Mouse (Mus musculus) thymus, postnatal 0 days (tissue): ENCODE results near the gene Tmx2. TPM values are rescaled to one million over a fixed set of nuclear protein-coding genes. Genes with fewer than 3 reads are reported as not detected.
A peak's percentile ranks its signal among the peaks of the same experiment; 100 is the strongest.
"Not testable (repeated sequence)": the region's sequence is repeated elsewhere in the genome, so short reads cannot be mapped to it uniquely, and the experiment has no call there.

Source experiments
- DNase-seq: peaks from one replicate; pipeline ENCODE4 v3.0.0-alpha.2; 2015; ENCODE audit warnings: low spot score
- polyA plus RNA-seq: library from polyadenylated mRNA; unstranded; fragments of >200 nt; fragmentation: Nextera tagmentation; extraction: Ambion mirVana; gene quantifications from 2 replicates; pipeline ENCODE4 v1.2.1, GENCODE M21; 2015

Tmx2 gene
- polyA plus RNA-seq, 1 experiment from 2014 or later, result 74.9 TPM

DNA sequence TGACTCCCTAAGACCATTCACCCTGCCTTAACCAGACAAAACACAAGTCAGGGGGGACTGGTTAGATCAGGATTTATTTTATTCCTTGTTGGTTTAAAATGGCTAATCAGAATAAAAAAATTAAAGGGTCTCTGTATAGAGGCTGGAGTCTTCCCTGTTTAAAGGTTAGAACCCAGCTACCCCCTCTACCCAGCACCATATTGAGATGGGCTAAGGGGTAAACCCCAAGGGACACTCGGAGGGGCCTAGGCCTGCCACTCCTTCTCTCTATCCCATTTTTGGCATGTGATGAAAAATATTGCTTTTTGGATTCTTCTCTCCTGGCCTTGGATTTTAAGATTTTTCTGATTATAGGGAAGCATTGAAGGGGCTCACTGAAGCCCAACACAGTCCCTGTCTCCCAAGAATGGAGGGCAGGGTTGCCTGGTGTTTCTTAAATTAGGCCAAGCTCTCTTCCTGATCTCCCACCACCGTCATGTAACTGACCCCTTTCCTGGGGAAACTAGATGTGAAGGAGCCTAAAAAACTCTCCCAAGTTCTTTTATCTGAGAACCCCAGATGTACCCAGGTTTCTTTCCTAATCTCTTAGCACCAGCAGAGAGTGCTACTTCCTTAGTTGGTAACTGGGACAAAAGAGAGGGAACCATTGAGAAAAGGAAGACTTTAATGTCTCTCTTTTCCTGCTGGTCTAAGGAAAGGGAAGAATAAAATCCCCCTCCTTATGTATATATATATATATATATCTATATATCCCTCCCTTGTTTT is 9.3 kb upstream of the Tmx2 start:
- DNase-seq, result no peak

DNA sequence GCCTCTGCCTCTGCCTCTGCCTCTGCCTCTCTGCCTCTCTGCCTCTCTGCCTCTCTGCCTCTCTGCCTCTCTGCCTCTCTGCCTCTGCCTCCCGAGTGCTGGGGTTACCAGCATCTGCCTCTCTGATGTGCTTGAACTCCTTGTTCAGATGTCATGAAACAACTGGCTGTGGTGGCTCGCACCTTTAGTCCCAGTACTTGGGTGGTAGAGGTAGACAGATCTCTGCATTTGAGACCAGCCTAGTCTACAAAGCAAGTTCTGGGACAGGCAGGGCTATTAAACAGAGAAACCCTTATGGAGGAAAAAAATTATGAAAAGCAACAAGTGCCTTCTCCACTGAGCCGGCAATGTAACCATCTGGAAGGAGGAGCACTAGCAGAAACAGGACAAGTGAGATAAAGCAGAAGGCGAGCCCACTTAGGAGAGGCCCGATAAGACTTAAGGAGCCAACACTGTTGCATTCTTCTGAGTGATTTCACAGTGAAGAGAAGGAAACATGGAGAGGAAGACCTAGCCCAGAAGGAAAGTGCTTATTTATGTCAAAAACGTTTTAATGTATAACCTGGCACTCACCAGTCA is 3.8 kb upstream of the Tmx2 start:
- DNase-seq, result no peak

DNA sequence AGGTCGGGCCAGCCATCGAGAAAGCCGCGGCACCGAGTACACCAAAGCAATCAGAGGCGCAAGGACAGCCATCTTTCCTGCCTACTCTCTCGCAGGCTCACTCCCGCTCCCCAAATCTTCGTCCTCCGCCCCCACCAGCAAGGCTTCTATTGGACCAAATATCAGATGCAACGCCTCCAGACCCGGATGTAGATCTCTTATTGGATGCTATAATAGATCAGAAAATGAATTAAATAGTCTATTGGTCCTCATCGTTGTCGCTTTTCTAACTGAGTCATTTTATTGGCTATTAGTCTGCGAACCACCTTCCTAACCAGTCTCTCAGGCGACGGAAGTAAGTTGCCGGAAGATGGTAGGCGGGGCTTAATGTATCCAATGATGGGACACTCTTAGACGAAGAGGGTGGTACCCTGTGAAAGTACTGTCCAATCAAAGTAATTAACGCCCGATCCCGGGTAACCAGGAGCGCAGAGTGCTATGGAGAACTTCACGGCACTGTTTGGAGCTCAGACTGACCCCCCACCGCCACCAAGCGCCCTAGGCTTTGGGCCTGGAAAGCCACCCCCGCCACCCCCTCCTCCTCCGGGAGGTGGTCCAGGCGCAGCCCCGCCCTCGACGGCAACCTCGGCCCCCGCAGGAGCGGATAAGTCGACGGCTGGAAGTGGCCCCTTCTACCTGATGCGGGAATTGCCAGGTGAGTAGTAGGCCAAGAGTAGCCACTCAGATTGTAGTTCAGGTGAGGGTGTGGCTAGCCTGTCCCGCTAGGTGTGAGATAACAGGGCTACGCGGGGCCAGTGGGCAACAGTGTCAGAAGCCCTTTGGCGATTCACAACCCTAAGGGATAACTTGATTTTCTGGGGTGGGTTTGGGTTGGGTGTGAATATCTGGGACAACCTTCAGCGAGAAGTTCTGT is 716 bp downstream of the Tmx2 start, which contains the start of the genes Gm28635 and Med19:
Gene Gm28635 (minus strand): TSS at position 74 of the 913 bp plus-strand sequence.
Gene Med19 (plus strand): TSS at position 435 of the 913 bp plus-strand sequence.
- DNase-seq, result peak; percentile 98

DNA sequence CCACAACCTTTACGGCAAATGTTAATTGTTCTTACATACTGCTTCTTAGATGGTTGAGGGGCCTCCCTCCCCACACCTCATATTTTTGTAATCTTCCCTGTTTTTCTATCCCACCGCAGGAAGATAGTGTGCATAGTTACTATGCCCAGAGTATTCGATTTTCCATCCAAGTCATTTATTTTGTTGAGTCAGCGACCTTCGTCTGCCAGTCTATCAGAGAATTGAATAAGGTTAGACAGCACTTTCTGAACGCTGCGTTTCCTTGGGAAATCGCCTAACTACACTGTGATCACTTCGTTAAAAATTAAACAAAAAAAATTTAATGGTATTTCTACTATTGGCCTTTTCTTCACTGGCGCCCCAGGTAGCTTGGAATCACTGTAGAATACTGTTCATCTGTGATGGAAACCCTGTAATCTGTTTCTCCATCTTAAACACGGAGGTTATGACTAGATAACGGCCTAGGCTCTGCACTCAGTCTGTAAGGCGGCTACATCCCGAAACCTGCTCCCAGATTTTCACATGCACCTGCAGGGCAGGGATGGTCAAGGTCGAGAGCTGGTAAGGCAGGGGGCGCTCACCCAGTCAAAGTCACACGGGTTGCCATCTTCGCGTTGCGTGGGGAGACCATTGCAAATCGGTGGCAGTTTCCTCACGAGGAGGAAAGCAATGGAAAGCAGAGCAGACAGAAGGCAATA is 1.5 kb downstream of the Tmx2 start:
- DNase-seq, result no peak

DNA sequence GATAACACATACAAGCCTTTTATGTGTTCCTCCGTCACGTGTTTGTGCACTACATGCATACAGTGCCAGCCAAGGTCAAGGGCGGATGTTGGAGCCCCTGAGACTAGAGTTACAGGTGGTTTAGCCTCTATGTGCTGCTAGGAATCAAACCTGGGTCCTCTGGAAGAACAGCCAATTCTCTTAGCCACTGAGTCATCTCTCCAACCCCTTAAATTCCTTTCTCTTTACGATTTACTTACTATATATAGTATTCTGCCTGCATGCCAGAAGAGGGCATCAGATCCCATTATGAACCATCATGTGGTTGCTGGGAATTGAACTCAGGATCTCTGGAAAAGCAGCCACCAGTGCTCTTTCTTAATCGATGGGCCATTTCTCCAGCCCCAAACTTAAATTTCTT is 7.4 kb downstream of the Tmx2 start:
- not testable (repeated sequence) for DNase-seq

DNA sequence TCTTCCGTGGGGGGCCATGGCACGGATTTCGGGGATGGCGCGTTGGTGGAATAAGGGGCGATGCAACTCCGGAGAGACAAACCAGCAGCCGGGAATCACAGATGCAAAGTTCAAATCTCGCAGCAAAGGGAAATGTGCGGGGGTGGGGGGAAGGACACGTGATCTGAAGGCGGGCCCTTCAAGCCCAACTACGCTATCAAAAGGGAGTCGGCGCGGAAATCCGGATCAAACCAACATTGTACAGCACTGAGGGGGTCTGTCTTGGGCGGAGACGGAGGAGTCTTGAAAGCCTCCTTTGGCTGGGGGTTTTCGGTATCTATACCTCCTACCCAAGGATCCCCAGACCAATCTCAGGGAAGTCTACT is 8.4 kb downstream of the Tmx2 start, which contains the start of gene Selenoh:
Gene Selenoh (minus strand): TSS at position 202 of the 365 bp plus-strand sequence.
- DNase-seq, result peak; percentile 94

DNA sequence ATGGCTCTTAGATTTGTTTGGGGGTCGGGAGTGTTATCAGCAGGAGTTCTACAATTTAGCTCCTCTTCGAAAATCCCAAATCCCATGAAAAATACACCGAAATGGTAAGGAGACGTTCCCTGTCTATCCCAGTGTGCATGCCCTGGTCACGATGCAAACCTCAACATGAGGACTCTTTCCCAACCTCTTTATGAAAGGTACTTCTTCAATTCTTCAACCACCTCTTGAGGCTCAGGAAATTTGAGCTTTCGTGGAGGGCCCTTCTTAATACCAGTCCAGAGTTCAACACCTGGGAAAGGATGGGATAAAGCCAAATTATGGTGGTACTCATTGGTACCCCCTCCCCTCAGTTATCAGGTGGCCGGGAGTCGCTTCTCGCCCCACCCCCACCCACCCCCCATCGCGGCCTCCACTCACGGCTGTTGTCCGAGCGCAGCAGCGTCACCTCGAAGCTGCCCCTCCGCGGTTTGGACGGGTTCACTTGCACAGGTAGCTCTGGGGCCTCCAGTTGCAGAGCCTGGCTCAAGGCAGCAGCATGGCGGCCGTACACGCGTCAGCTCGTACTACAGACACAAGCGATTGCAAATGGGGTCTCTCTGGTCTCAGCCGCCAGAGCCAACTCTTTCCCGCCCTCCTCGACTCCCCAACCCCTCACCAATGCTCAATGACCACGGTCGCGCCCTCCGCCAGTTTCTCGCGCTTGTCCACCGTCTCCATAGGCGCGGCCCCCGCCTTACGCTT is 8.9 kb downstream of the Tmx2 start:
- peak; percentile 5 for DNase-seq

DNA sequence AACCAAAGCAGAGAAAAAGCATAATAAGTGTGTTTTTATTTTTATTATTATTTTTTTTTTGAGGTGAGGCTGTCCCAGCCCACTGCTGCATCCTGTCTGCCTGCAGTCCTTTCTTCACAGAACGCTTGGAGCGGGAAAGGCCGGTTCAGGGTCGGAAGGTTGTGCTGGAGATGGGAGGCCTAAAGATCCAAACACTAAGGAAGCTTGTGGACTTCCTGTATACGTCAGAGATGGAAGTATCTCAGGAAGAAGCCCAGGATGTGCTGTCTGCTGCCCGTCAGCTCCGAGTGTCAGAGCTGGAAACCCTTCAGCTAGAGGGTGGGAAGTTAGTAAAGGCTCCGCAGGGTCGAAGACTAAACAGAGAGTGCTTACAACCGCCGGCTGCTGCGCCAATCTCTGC is 12.9 kb downstream of the Tmx2 start:
- DNase-seq, result no peak

DNA sequence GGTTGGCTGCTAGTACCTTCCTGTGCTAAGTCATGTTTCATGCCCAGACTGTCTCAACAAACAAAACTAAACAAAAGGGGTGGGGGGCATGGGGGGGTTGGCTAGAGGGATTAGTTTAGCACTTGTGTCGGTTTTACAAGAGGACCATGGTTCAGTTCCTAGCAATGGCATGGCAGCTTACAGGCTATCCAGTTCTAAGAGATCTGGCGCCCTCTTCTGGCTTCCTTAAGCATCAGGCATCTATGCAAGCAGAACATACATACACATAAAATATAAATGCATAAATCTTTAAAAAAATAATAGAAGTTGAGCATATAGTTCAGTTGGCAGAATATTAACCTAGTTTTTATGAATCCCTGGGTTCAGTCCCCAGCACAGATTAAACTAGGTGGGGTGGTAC is 16.1 kb downstream of the Tmx2 start:
- DNase-seq, result peak; percentile 61

DNA sequence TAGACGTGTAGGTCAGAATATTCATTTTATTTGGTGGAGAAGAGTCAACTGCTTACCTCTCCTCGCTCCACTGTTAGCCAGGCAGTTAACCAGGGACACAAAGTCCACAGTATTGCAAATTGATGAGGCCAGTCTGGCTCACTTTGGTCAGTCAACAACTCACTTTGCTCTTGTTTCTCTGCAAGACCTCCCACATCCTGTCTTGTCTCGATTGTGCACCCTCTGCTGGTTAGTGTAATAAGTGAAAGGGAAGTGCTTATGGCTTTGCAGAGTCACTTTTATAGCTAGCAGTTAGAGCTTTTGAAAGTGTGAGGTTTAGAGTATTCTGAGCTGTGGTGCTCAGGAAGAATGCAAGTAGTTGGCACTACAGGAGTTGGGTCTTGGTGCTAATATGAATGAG is 18.7 kb downstream of the Tmx2 start:
- DNase-seq, result peak; percentile 73

DNA sequence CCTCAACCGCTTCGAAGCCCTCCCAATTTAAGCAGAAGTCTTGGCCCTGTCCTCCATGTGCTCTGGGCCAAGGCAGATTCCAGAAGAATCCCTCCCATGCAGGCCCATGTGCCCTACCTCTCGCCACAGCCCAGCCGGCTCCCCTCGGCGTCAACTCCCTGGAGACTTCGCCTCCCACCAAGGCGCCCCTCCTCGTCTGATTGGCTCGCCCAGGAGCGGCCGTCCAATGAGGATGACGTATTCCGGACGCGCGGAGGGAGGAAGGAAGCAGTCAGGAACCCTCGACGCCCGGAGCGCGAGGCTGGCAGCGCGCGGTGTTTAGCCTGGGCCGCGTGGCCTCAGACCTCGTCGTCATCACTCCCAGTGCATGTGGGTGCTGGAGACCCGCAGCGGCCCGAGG is 20.1 kb downstream of the Tmx2 start, which contains the start of gene Btbd18:
Gene Btbd18 (plus strand): TSS at position 274 of the 400 bp plus-strand sequence.
- no peak for DNase-seq

DNA sequence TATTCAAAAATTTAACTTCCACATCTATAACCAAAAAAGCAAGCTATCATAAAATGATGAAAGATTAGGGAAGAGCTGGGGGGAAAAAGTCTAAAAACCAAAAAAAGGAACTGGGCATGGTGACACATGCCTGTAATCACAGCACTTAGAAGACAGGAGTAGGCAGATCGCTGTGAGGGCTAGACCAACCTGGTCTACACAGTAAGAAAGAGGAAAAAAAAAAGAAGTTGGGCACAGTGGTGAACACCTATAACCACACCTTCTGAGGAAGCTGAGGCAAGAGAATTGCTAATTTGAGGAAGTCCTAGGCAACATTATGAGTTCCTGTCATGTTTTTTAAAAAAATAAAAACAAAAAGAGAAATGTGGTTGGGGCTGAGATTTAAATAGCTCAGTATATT is 23.1 kb downstream of the Tmx2 start:
- DNase-seq, result no peak

DNA sequence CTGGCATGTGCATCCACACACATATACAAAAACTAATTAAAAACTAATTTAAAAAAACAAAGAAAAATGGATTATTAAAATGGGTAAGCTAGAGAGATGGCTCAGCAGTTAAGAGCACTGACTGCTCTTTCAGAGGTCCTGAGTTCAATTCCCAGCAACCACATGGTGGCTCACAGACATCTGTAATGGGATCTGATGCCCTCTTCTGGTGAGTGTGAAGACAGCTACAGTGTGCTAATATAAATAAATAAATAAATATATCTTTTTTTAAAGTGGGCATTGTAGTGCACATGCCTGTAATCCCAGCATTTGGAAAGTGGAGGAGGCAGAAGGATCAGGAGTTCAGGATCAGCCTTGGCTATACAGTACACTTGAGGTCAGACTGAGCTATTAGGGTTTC is 25.6 kb downstream of the Tmx2 start:
- DNase-seq, result no peak

DNA sequence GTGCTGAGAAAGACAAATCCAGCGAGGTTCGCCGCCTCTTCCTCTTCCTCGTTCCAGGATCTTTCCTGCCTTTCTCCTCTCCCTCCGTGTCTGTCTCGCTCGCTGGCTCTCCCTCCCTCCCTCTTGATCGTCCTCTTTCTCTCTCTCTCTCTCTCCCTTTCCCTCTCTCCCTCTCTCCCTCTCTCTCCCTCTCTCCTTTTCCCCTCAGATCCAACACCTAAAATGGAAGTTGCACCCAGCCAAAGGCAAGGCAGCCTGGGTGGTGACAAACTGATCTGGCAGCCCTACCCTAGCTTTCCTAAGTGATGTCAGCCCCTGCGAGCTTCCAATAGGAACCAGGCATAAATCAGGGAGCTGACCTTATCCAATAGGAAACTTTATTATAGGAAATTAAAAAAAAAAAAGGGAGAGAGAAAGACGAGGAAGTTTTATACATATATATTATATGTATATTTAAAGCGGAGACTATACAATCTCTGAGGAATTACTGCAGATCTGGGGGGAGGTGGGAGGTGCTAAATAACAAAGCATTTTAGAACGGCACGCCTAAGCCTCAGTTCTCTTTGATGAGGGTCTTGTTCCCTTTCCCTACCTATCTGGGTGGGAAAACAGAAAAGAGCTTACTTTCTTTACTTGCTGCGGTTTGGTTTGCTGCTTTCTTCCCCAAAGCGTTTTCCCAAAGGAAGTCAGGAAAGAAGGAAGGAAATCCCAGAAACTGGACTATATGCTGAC is 28.3 kb downstream of the Tmx2 start, which contains the start of gene Ctnnd1:
Gene Ctnnd1 (minus strand): TSS at position 302 of the 732 bp plus-strand sequence.
- peak; percentile 20 for DNase-seq

DNA sequence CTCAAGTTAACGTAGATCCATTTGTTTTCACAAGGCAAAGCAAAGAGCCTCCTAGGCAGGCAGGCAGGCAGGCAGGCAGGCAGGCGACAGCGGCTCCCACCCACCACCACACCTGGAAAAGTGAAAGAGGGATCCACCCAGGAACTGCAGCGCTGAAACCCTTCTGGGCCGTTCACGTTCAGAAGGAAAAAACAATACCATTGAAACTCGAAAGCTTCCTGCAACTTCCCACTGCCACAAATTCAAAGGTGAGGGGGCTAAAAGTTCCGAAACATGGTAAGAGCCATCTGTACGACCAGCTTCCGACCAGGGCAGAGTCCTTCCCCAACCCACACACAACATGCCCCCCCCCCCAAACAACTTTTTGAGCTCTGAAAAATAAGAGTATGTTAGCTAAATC is 29.3 kb downstream of the Tmx2 start:
- no peak for DNase-seq

DNA sequence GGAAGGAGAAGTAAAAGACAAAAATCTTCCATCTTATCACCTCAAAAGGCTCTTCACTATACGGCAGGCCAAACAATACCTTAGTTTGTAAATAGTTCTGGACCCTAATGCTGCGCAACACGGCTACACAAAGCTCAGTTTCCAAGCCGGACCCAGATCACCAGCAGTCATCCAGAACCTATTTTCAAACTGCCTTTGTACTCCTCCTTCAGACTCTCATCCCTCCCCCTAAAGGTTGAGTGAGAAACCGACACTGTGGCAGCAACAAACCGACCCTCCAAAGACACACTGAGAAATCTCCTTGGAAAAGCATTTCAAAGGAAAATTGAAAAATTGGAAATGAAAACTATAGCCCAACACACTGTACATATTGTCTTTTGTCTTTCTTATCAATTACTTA is 30.6 kb downstream of the Tmx2 start:
- no peak for DNase-seq

DNA sequence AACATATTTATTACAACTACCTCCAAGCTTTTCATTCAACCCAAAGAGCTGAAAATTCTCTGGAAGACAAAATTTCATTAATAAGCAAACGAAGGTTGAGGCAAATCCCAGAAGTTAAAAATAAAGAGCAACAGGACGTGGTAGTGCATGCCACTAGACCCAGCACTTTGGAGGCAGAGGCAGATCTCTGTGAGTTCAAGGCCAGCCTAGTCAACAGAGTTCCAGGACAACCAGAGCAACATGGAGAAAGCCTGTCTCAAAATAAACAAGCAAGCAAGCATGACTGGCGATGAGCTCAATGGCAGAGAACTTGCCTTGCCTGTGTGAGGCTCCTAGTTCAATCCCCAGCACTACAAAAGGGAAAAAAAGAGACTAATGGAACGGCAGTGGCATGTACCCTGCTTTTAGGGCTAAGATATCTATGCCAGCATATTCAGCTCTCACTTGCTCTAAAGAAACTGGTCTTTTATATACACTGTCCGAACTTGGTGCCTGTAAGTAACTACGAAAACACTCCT is 31.8 kb downstream of the Tmx2 start:
- no peak for DNase-seq

DNA sequence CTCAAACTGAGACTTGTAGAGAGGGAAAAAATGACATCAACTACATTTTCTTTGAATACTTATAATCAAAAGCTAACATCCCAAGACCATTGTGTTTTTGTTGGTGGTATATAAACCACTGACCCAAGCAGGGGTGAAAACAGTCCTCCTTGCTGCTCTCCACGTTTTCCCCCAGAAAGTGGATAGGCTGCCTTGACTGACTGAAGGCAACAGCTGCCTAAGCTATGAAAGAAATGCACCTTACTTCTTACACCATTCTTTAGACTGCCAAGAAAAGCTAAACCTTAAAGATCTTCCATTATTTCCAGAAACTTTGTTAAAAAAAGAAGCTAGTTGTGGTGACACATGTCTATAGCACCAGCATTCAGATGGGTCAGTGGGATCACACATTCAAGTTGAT is 32.8 kb downstream of the Tmx2 start:
- DNase-seq, result no peak

DNA sequence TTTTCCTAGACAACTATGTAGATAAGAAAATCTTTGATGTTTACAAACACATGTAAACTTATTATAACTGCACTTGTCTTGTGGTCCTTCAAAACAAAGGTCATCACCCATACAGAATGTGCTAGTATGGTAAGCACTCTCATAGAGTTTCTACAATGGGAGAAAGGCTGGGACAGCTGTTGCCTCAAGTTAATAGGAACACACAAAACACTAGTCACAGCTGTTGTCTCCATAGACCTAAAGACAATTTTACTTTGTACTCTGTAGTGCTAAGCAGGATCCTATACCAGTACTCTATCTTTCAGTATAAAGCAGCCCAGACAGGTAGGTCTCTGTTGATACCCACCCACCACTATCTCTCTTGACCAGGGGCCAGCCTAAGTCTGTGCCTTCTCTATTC is 38.1 kb downstream of the Tmx2 start:
- no peak for DNase-seq
